Mouse (Mus musculus) lung, postnatal 0 days (tissue): ENCODE results near the gene Erc2.

Experiments
- CTCF ChIP-seq: IDR thresholded peaks from 2 replicates; pipeline ENCODE4 v1.5.1; 2016; ENCODE audit warnings: antibody characterized with exemption, mild to moderate bottlenecking
- EP300 ChIP-seq: IDR thresholded peaks from 2 replicates; pipeline ENCODE4 v1.6.1; 2016; ENCODE audit warnings: antibody characterized with exemption, mild to moderate bottlenecking, control low read depth

DNA sequence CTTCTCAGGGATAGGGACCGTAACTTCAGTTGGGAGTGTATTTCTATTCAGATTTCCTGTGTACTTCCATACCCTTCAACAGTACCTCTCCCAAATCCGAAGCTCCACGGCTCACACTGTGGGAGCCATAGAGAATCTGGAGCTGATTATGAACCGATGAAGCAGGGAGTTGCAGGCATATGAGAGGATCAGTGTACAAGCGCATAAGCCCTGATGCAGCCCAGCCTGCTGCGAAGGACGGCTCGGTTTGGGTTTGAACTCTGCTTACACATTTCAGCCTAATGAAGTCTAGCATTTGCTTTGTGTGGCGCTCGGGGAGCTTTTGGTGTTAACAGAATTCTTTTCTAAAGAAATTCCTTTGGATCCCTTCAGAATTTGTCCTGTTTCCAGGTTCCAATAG, 749.4 kb downstream of the Erc2 start:
- TF ChIP-seq CTCF, result no peak
- no peak for TF ChIP-seq EP300
